Mouse (Mus musculus): ENCODE measurements around the gene E130309D02Rik. TPM values are rescaled to one million over a fixed set of nuclear protein-coding genes. Genes with fewer than 3 reads are reported as not detected.

Gene E130309D02Rik
- polyA plus RNA-seq, 1 experiment from 2014 or later = 27.4 TPM

DNA sequence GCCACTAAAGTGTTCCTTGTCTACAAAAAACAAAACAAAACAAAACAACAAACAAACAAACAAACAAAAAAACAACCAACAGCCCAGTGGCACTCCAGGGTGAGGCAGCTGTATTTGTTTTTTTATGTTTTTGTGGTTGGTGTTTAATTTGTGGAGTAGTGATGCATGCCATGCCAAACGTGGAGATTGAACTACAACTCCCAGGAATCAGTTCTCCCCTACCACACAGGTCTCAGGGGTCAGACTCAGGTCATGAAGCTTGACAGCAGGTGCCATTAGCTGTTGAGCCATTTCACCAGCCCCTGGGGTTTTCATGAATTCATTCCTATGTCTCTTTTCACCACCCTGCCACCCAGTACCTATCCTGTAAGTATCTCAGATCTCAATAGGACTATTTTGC lies 49.8 kb downstream of the E130309D02Rik start:
- WGBS (ENCODE audit: insufficient replicate concordance) = 41% methylated on average over 1 of the region's 1 CpGs
- no peak overlapping the region for H3K4me3 ChIP-seq (replicated peaks)
- H3K9ac ChIP-seq = no peak overlapping the region
- H3K27me3 ChIP-seq = peaks cover 20% of the 10 kb centered on the region
- H3K27ac ChIP-seq = no peak overlapping the region
- peaks cover 15% of the 10 kb centered on the region for H3K4me1 ChIP-seq (replicated peaks)
- H3K4me2 ChIP-seq = no peak overlapping the region
- ATAC-seq (ENCODE audit: low read depth) = no peak
- no peaks in the 10 kb centered on the region for H3K36me3 ChIP-seq
- H3K9me3 ChIP-seq (replicated peaks) = no peaks in the 10 kb centered on the region
- no peak for DNase-seq

DNA sequence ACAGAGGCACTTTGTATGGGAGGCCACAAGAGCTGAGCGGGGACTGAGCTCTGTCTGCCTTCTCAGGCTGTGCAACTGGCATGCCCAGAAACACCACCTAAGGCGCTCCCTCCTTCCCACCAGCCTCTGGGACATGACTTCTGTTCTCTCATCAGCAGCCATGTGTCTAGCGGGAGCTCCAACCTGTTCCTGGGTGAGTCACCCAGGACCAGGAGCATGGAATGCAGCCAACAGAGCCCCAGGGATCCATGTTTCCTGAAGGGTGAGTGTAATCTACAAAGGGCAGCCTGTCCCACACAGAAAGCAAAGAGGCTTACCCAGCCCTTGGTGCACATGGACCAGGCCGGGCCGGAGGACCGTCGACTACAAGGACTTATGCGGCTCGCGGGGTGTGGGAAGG lies 50.5 kb downstream of the E130309D02Rik start:
- H3K27ac ChIP-seq = no peak overlapping the region
- no peak for ATAC-seq (ENCODE audit: low read depth)
- peaks cover 14% of the 10 kb centered on the region for H3K27me3 ChIP-seq
- H3K4me1 ChIP-seq (replicated peaks) = peaks cover 8% of the 10 kb centered on the region
- H3K36me3 ChIP-seq = no peaks in the 10 kb centered on the region
- H3K4me3 ChIP-seq (replicated peaks) = no peak overlapping the region
- DNase-seq = no peak
- WGBS (ENCODE audit: insufficient replicate concordance) = 83% methylated on average over 10 of the region's 10 CpGs
- H3K9ac ChIP-seq = no peak overlapping the region
- H3K4me2 ChIP-seq = no peak overlapping the region
- H3K9me3 ChIP-seq (replicated peaks) = no peaks in the 10 kb centered on the region

DNA sequence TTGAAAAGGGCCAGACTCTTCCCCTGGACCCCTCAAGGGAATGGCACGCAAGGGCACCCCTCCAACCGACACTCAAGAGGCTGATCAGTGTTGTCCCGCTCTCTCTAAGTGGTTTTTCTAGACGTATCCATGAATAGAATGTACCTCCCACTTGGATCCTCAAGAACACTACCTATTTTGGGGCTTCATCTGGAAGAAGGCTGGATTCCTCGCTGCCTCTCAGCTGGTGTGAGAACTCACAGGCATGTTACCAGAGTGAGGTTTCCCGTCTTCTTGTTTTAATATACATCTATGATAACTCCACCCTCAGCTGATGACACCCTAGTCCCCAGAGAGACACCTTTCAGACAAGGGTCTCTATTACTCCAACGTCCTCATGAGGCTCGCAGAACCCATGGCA lies 53.5 kb downstream of the E130309D02Rik start:
- Histone ChIP-seq H3K27ac (no peak overlapping the region), H3K4me2 (no peak overlapping the region), H3K4me1 (replicated peaks) (no peaks in the 10 kb centered on the region), H3K9me3 (replicated peaks) (no peaks in the 10 kb centered on the region), H3K4me3 (replicated peaks) (no peak overlapping the region), H3K27me3 (peaks cover 24% of the 10 kb centered on the region), H3K36me3 (no peaks in the 10 kb centered on the region), H3K9ac (no peak overlapping the region)
- WGBS (ENCODE audit: insufficient replicate concordance) = 72% methylated on average over 8 of the region's 8 CpGs
- ATAC-seq (ENCODE audit: low read depth) (no peak), DNase-seq (no peak)

DNA sequence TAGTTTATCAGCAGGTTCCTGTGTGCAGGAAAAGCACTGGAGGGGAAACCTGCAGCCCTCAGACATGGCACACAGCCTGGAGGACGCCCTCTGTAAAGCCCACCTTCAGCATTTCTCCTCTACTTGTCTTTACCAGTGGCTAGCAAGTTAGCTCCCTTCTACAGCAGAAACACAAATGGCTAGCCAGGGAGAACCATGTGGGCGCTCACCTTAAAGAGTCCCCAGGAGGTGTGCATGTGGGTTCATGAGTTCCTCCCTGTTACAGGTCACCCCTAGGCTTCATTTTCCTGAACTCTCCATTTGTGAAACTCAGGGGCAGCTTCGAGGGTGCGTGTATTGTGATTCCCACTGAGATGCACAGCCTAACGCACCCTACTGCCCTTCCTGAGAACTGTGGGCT lies 59.4 kb downstream of the E130309D02Rik start:
- no peak overlapping the region for H3K4me2 ChIP-seq
- ATAC-seq (ENCODE audit: low read depth) = no peak
- no peak overlapping the region for H3K4me3 ChIP-seq (replicated peaks)
- H3K9ac ChIP-seq = no peak overlapping the region
- 57% methylated on average over 5 of the region's 5 CpGs for WGBS (ENCODE audit: insufficient replicate concordance)
- no peaks in the 10 kb centered on the region for H3K36me3 ChIP-seq
- H3K27ac ChIP-seq = no peak overlapping the region
- H3K27me3 ChIP-seq = peaks cover 82% of the 10 kb centered on the region
- no peak for DNase-seq
- H3K4me1 ChIP-seq (replicated peaks) = peaks cover 11% of the 10 kb centered on the region
- H3K9me3 ChIP-seq (replicated peaks) = no peaks in the 10 kb centered on the region

DNA sequence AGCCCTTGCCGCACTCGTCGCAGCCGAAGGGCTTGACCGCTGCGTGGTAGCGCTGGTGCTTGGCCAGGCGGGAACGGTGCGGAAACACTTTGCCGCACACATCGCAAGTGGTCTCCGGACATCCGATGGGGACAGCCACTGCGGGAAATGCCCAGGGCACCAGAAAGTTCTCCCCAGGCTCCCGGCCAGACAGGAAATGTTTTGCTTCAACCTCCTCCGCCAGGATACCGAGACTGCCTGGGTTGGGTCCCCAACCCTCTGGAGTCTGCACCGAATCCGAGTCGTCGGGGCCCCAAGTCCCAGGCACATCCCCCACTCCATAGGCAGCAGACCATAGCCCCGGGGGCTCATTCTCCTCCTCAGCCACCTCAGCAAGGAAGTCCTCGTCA lies 60.0 kb downstream of the E130309D02Rik start:
- Histone ChIP-seq H3K9ac (no peak overlapping the region), H3K4me1 (replicated peaks) (peaks cover 11% of the 10 kb centered on the region), H3K36me3 (no peaks in the 10 kb centered on the region), H3K4me2 (no peak overlapping the region), H3K4me3 (replicated peaks) (no peak overlapping the region), H3K27me3 (peaks cover 86% of the 10 kb centered on the region), H3K9me3 (replicated peaks) (no peaks in the 10 kb centered on the region), H3K27ac (no peak overlapping the region)
- DNase-seq (no peak), ATAC-seq (ENCODE audit: low read depth) (no peak)
- 10% methylated on average over 24 of the region's 24 CpGs for WGBS (ENCODE audit: insufficient replicate concordance)

DNA sequence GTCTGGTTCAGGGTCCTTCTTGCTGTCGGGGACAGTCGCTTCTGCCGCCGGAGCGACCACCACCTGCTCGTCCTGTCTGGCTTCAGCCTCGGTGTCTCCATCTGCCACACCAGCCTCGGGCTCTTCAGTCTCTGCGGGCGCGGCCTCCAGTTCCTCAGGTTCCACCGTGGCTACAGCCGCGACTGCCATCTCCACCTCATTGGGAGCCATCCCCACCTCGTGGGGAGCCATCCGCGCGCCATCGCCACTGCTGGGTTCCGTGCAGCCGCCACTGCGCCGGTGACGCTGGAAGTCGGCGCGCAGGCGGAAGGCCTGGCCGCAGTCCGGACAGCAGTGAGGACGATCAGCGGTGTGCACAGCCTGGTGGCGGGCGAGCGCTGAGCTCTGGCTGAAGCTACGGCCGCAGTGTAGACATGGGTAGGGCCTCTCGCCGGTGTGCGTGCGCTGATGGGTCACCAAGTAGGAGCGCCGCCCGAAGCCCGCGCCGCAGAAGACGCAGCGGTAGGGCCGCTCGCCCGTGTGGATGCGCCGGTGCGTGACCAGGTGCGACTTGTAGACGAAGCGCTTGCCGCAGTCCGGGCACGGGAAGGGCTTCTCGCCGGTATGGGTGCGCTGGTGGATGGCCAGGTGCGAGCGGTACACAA lies 60.6 kb downstream of the E130309D02Rik start:
- Histone ChIP-seq H3K4me3 (replicated peaks) (0 out of 2 replicates have a peak overlapping the region, but pooled peaks have one; percentile 1), H3K4me2 (no peak overlapping the region)
- ATAC-seq (ENCODE audit: low read depth) = no peak

DNA sequence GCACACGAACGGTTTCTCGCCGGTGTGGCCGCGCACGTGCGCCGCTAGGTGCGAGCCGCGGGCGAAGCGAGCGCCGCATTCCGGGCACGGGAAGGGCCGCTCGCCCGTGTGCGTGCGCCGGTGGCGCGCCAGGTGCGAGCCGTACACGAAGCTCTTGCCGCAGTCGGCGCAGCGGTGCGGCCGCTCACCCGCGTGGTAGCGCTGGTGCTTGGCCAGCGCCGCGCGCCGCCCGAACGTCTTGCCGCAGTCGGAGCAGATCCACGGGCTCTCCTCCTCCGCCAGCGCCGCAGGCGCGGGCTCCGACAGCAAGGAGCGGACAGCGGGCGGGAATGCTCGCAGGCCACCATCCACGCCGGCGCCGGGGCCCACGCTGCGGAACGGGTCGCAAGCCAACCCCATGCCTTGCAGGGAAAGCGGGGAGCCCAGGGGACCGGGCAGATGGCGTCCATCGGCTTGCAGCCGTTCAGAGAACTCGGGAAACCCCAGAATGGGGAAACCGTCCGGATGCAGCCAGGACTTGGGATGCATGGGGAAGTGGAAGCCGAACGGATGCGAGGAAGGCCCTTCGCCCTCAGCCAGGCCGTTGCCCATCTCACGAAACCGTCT lies 61.2 kb downstream of the E130309D02Rik start:
- Histone ChIP-seq H3K9ac (no peak overlapping the region), H3K4me3 (replicated peaks) (peak overlapping the region; percentile 47), H3K4me1 (replicated peaks) (peaks cover 11% of the 10 kb centered on the region), H3K27ac (no peak overlapping the region), H3K9me3 (replicated peaks) (no peaks in the 10 kb centered on the region), H3K27me3 (peaks cover 86% of the 10 kb centered on the region), H3K36me3 (no peaks in the 10 kb centered on the region), H3K4me2 (peak overlapping the region; percentile 56)
- no peak for ATAC-seq (ENCODE audit: low read depth)
- 4% methylated on average over 81 of the region's 81 CpGs for WGBS (ENCODE audit: insufficient replicate concordance)
- no peak for DNase-seq

More for the DNA sequence above, 60.6 kb downstream of the E130309D02Rik start:
- Histone ChIP-seq H3K27ac (no peak overlapping the region), H3K4me1 (replicated peaks) (peaks cover 11% of the 10 kb centered on the region), H3K9me3 (replicated peaks) (no peaks in the 10 kb centered on the region), H3K27me3 (peaks cover 86% of the 10 kb centered on the region), H3K9ac (no peak overlapping the region), H3K36me3 (no peaks in the 10 kb centered on the region)
- no peak for DNase-seq
- 4% methylated on average over 66 of the region's 66 CpGs for WGBS (ENCODE audit: insufficient replicate concordance)

DNA sequence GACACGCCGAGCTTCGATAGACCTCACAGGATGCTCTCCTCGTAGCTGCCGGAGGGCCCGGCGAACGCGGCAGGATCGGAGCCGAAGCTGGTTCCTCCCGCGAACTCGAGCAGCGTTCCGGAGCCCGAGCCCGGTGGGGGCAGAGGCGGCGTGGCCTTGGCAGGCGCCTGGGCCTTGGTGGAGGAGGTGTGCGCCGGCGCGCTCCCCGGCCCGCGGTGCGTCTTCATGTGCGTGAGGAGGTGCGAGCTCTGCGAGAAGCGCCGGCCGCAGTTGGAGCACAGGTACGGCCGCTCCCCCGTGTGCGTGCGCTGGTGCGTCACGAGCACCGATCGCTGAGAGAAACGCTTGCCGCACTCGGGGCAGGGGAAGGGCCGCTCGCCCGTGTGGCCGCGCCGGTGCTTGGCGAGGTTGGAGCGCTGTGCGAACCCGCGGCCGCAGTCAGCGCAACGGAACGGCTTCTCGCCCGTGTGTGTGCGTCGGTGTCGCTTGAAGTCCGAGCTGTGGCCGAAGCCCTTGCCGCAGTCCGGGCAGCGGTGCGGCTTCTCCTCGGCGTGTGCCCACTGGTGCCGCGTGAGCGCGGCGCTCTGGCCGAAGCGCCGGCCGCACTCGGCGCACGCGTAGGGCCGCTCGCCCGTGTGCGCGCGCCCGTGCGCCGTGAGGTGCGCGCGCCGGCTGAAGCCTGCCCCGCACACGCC lies 61.8 kb downstream of the E130309D02Rik start:
- peaks cover 1% of the 10 kb centered on the region; the same call in 1 of the 2 replicates for H3K36me3 ChIP-seq
- 5% methylated on average over 100 of the region's 103 CpGs for WGBS (ENCODE audit: insufficient replicate concordance)
- peak overlapping the region; percentile 56 for H3K4me2 ChIP-seq
- H3K4me1 ChIP-seq (replicated peaks) = peaks cover 11% of the 10 kb centered on the region
- peak overlapping the region; percentile 47 for H3K4me3 ChIP-seq (replicated peaks)
- H3K9ac ChIP-seq = no peak overlapping the region
- ATAC-seq (ENCODE audit: low read depth) (0 out of 2 replicates have a peak, but pooled peaks have one; percentile 10), DNase-seq (no peak)
- H3K27me3 ChIP-seq = peaks cover 80% of the 10 kb centered on the region
- no peak overlapping the region for H3K27ac ChIP-seq
- H3K9me3 ChIP-seq (replicated peaks) = no peaks in the 10 kb centered on the region

DNA sequence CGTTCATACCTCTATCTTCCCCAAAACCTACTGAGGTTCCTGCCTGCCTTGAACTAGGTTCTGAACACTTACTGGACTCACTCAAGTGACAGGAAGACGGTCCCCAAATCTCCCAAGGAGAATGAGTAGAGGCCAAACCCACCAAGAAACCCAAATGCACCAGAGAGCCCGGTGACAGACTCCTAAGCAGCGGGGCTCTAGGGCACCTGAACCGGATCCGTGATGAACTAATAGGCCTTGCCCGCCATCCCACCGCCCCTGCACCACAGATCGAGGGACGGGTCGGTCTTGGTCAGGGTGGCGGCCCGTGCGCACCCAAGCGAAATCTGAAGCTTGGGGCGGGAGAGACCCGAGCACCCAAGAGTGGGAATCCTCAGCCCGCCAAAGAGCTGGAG lies 62.4 kb downstream of the E130309D02Rik start:
- Histone ChIP-seq H3K9ac (no peak overlapping the region), H3K9me3 (replicated peaks) (no peaks in the 10 kb centered on the region), H3K27me3 (peaks cover 74% of the 10 kb centered on the region), H3K4me3 (replicated peaks) (peak overlapping the region; percentile 47; the same call in 1 of the 2 replicates), H3K36me3 (peaks cover 7% of the 10 kb centered on the region; the same call in 1 of the 2 replicates), H3K4me2 (peak overlapping the region; percentile 56), H3K27ac (no peak overlapping the region), H3K4me1 (replicated peaks) (peaks cover 11% of the 10 kb centered on the region)
- DNase-seq (no peak), ATAC-seq (ENCODE audit: low read depth) (no peak)
- 11% methylated on average over 18 of the region's 18 CpGs for WGBS (ENCODE audit: insufficient replicate concordance)

DNA sequence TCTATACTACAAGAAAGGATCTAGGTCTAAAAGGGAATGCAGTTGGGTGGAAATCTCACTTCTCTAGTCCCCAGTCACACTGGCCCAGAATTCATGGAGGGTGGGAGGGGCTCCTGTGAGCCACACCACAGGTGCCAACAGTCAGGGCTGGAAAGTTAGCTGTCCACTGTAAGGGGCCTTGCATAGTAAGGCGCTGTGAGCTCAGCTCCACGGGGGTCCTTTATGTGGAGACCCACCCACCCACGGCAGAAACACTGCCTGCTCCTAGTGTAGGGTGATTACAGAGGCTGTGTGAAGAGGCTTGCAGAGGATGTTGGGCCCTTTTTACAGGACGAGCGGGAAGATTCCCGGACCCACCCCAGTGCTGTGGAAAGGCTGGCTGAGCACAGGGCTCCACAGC lies 63.1 kb downstream of the E130309D02Rik start:
- peaks cover 11% of the 10 kb centered on the region; the same call in 1 of the 2 replicates for H3K36me3 ChIP-seq
- H3K4me2 ChIP-seq = no peak overlapping the region
- H3K9ac ChIP-seq = no peak overlapping the region
- DNase-seq = no peak
- H3K4me3 ChIP-seq (replicated peaks) = no peak overlapping the region
- H3K9me3 ChIP-seq (replicated peaks) = no peaks in the 10 kb centered on the region
- H3K4me1 ChIP-seq (replicated peaks) = peaks cover 11% of the 10 kb centered on the region
- no peak for ATAC-seq (ENCODE audit: low read depth)
- 33% methylated on average over 6 of the region's 6 CpGs for WGBS (ENCODE audit: insufficient replicate concordance)
- peaks cover 67% of the 10 kb centered on the region for H3K27me3 ChIP-seq
- no peak overlapping the region for H3K27ac ChIP-seq

Data from liver, embryonic 13.5 days (tissue).